Mouse (Mus musculus) embryonic facial prominence, embryonic 11.5 days (tissue): Measurements from ENCODE around the gene Tmem107. TPM values are rescaled to one million over a fixed set of nuclear protein-coding genes. Genes with fewer than 3 reads are reported as not detected.

Experiments used
- ATAC-seq: fragments of 200-750 bp; cut with Nextera tagmentation; replicated peaks from 2 replicates; pipeline ENCODE4 v1.8.0; 2017; ENCODE audit warnings: low read depth; ENCODE audit not compliant: insufficient number of reproducible peaks, low FRiP score, low TSS enrichment
- DNase-seq: peaks from one replicate; pipeline ENCODE4 v3.0.0-alpha.2; 2015; ENCODE audit warnings: low spot score
- H3K27ac ChIP-seq: fragments of 300-500 bp; sonication (generic); replicated peaks from 2 replicates; pipeline ENCODE4 v1.5.1; 2014; ENCODE audit warnings: mild to moderate bottlenecking, low read depth, low read length, control low read depth
- H3K27me3 ChIP-seq: fragments of 300-500 bp; sonication (generic); 2 replicates; pipeline ENCODE4 v1.6.1; 2014; ENCODE audit warnings: mild to moderate bottlenecking, low read length, moderate library complexity, mixed read lengths; ENCODE audit not compliant: control insufficient read depth, insufficient read depth
- H3K36me3 ChIP-seq: fragments of 300-500 bp; sonication (generic); replicated peaks from 2 replicates; pipeline ENCODE4 v1.6.1; 2014; ENCODE audit warnings: low read depth, mild to moderate bottlenecking, low read length, moderate library complexity, mixed read lengths; ENCODE audit not compliant: control insufficient read depth, insufficient read depth
- H3K4me1 ChIP-seq: fragments of 300-500 bp; sonication (generic); 2 replicates; pipeline ENCODE4 v1.6.1; 2014; ENCODE audit warnings: low read length, mixed read lengths; ENCODE audit not compliant: control insufficient read depth, insufficient read depth
- H3K4me2 ChIP-seq: fragments of 300-500 bp; sonication (generic); 2 replicates; pipeline ENCODE4 v1.6.1; 2014; ENCODE audit warnings: low read depth, mild to moderate bottlenecking, control low read depth, low read length, moderate library complexity
- H3K4me3 ChIP-seq: fragments of 300-500 bp; sonication (generic); 2 replicates; pipeline ENCODE4 v1.5.1; 2014; ENCODE audit warnings: low read depth, low read length, control low read depth
- H3K9ac ChIP-seq: fragments of 300-500 bp; sonication (generic); replicated peaks from 2 replicates; pipeline ENCODE4 v1.6.1; 2014; ENCODE audit warnings: mild to moderate bottlenecking, control low read depth, low read length
- H3K9me3 ChIP-seq: fragments of 300-500 bp; sonication (generic); replicated peaks from 2 replicates; pipeline ENCODE4 v1.6.1; 2016; ENCODE audit warnings: mild to moderate bottlenecking, low read length, inconsistent platforms, mixed read lengths; ENCODE audit not compliant: control insufficient read depth
- WGBS: fragments of 180-500 bp; shearing (Covaris S2); extraction: QIAGEN DNeasy Blood & Tissue Kit; methylation state at CpG from one replicate; pipeline ENCODE4 v1.1.7; 2014; 5-methylcytosine and 5-hydroxymethylcytosine counted together
- polyA plus RNA-seq: library from polyadenylated mRNA; unstranded; fragments of >200 nt; fragmentation: Nextera tagmentation; extraction: Ambion mirVana; gene quantifications from 2 replicates; pipeline ENCODE4 v1.2.1, GENCODE M21; 2014

Gene Tmem107
- polyA plus RNA-seq, 1 experiment from 2014 or later: 40.4 TPM

GRCm38 (mm10) chr11:69104487-69104886 is 33.9 kb downstream of the Tmem107 start:
- DNase-seq: no peak
- Histone ChIP-seq H3K27me3 (no peaks in the 10 kb centered on the region), H3K9ac (no peak overlapping the region), H3K4me1 (peaks cover 5% of the 10 kb centered on the region; the same call in 1 of the 2 replicates), H3K36me3 (peaks cover 19% of the 10 kb centered on the region), H3K27ac (no peak overlapping the region), H3K4me3 (no peak overlapping the region), H3K9me3 (no peaks in the 10 kb centered on the region), H3K4me2 (no peak overlapping the region)
- 93% methylated on average over 14 of the region's 14 CpGs for WGBS
- no peak for ATAC-seq

GRCm38 (mm10) chr11:69105227-69105626 is 34.6 kb downstream of the Tmem107 start:
- no peak for DNase-seq

GRCm38 (mm10) chr11:69105796-69106195 is 35.2 kb downstream of the Tmem107 start:
- no peak overlapping the region for H3K4me3 ChIP-seq
- H3K9ac ChIP-seq: no peak overlapping the region
- H3K27me3 ChIP-seq: no peaks in the 10 kb centered on the region
- no peak for DNase-seq
- H3K4me1 ChIP-seq: no peaks in the 10 kb centered on the region
- H3K4me2 ChIP-seq: no peak overlapping the region
- 92% methylated on average over 2 of the region's 2 CpGs for WGBS
- ATAC-seq: no peak
- peaks cover 19% of the 10 kb centered on the region for H3K36me3 ChIP-seq
- no peak overlapping the region for H3K27ac ChIP-seq
- no peaks in the 10 kb centered on the region for H3K9me3 ChIP-seq

More at GRCm38 (mm10) chr11:69105227-69105626, 34.6 kb downstream of the Tmem107 start:
- ATAC-seq: no peak
- H3K27ac ChIP-seq: no peak overlapping the region
- peaks cover 19% of the 10 kb centered on the region for H3K36me3 ChIP-seq
- 89% methylated on average over 6 of the region's 6 CpGs for WGBS
- no peak overlapping the region for H3K4me3 ChIP-seq
- no peaks in the 10 kb centered on the region for H3K9me3 ChIP-seq
- no peaks in the 10 kb centered on the region for H3K27me3 ChIP-seq
- H3K4me2 ChIP-seq: no peak overlapping the region
- H3K9ac ChIP-seq: no peak overlapping the region
- H3K4me1 ChIP-seq: peaks cover 2% of the 10 kb centered on the region; the same call in 1 of the 2 replicates

- Histone ChIP-seq H3K4me1 (no peaks in the 10 kb centered on the region), H3K27me3 (no peaks in the 10 kb centered on the region), H3K36me3 (peaks cover 19% of the 10 kb centered on the region), H3K9ac (no peak overlapping the region), H3K4me3 (no peak overlapping the region), H3K9me3 (no peaks in the 10 kb centered on the region), H3K27ac (no peak overlapping the region), H3K4me2 (no peak overlapping the region)
- ATAC-seq: no peak
- DNase-seq: no peak
- 89% methylated on average over 11 of the region's 11 CpGs for WGBS
Measured at GRCm38 (mm10) chr11:69106299-69106698, 35.7 kb downstream of the Tmem107 start.

- no peak overlapping the region for H3K4me2 ChIP-seq
- no peaks in the 10 kb centered on the region for H3K9me3 ChIP-seq
- ATAC-seq (no peak), DNase-seq (no peak)
- H3K4me1 ChIP-seq: no peaks in the 10 kb centered on the region
- no peak overlapping the region for H3K9ac ChIP-seq
- H3K27me3 ChIP-seq: no peaks in the 10 kb centered on the region
- H3K27ac ChIP-seq: no peak overlapping the region
- H3K4me3 ChIP-seq: no peak overlapping the region
- peaks cover 19% of the 10 kb centered on the region for H3K36me3 ChIP-seq
- WGBS: 90% methylated on average over 11 of the region's 11 CpGs
Measured at GRCm38 (mm10) chr11:69106842-69107241, 36.2 kb downstream of the Tmem107 start.

GRCm38 (mm10) chr11:69107676-69108075 is 37.1 kb downstream of the Tmem107 start:
- no peaks in the 10 kb centered on the region for H3K9me3 ChIP-seq
- peaks cover 17% of the 10 kb centered on the region for H3K36me3 ChIP-seq
- no peak overlapping the region for H3K4me3 ChIP-seq
- no peaks in the 10 kb centered on the region for H3K27me3 ChIP-seq
- H3K4me2 ChIP-seq: no peak overlapping the region
- ATAC-seq (no peak), DNase-seq (no peak)
- 92% methylated on average over 11 of the region's 11 CpGs for WGBS
- H3K9ac ChIP-seq: no peak overlapping the region
- H3K4me1 ChIP-seq: no peaks in the 10 kb centered on the region
- H3K27ac ChIP-seq: no peak overlapping the region

GRCm38 (mm10) chr11:69108223-69108622 is 37.6 kb downstream of the Tmem107 start:
- H3K4me3 ChIP-seq: no peak overlapping the region
- H3K27me3 ChIP-seq: no peaks in the 10 kb centered on the region
- H3K9ac ChIP-seq: no peak overlapping the region
- DNase-seq: no peak
- peaks cover 16% of the 10 kb centered on the region for H3K36me3 ChIP-seq
- no peaks in the 10 kb centered on the region for H3K9me3 ChIP-seq
- no peak for ATAC-seq
- WGBS: 89% methylated on average over 9 of the region's 9 CpGs
- H3K27ac ChIP-seq: no peak overlapping the region
- no peaks in the 10 kb centered on the region for H3K4me1 ChIP-seq
- H3K4me2 ChIP-seq: no peak overlapping the region

GRCm38 (mm10) chr11:69109032-69109900 is 38.7 kb downstream of the Tmem107 start:
- Histone ChIP-seq H3K36me3 (peaks cover 16% of the 10 kb centered on the region), H3K27ac (no peak overlapping the region), H3K27me3 (no peaks in the 10 kb centered on the region), H3K4me1 (no peaks in the 10 kb centered on the region), H3K9me3 (no peaks in the 10 kb centered on the region), H3K4me2 (no peak overlapping the region), H3K4me3 (no peak overlapping the region), H3K9ac (no peak overlapping the region)
- no peak for DNase-seq
- ATAC-seq: no peak; the same call in 1 of the 2 replicates
- 82% methylated on average over 13 of the region's 13 CpGs for WGBS
